Mouse (Mus musculus) bone marrow macrophage, adult 2 months (primary cell): ENCODE results near the gene Dlec1. TPM values are rescaled to one million over a fixed set of nuclear protein-coding genes. Genes with fewer than 3 reads are reported as not detected.
A peak's percentile ranks its signal among the peaks of the same experiment; 100 is the strongest.

Experiments
- H3K27ac ChIP-seq: 2 replicates; pipeline ENCODE4 v1.5.1; 2012; ENCODE audit warnings: low read depth, low read length; ENCODE audit not compliant: insufficient read depth
- H3K4me1 ChIP-seq: 2 replicates; pipeline ENCODE4 v1.6.1; 2012; ENCODE audit warnings: low read length; ENCODE audit not compliant: control insufficient read depth, insufficient read depth
- H3K4me3 ChIP-seq: 2 replicates; pipeline ENCODE4 v1.5.1; 2012; ENCODE audit warnings: mild to moderate bottlenecking, low read length, moderate library complexity; ENCODE audit not compliant: insufficient read depth
- CTCF ChIP-seq: IDR thresholded peaks from 2 replicates; pipeline ENCODE4 v1.5.1; 2012; ENCODE audit warnings: low read depth, mild to moderate bottlenecking, low read length, moderate library complexity
- POLR2A ChIP-seq: IDR thresholded peaks from 2 replicates; pipeline ENCODE4 v1.6.1; 2012; ENCODE audit warnings: mild to moderate bottlenecking, low read depth, low read length, borderline replicate concordance
- polyA plus RNA-seq: library from polyadenylated mRNA; stranded (reverse); fragments of >200 nt; gene quantifications from 2 replicates; pipeline ENCODE4 v1.2.4, GENCODE M21; 2012; ENCODE audit not compliant: missing spikeins, insufficient read depth, insufficient read length

The Dlec1 gene
- polyA plus RNA-seq, result not detected in 2 replicates

- Histone ChIP-seq H3K4me3 (peak within 1 kb of the TSS; percentile 70), H3K27ac (no peak within 1 kb of the TSS), H3K4me1 (peaks cover 3% of the 10 kb centered on the region)
- TF ChIP-seq CTCF (no peak), POLR2A (no peak)
Observed at GRCm38 (mm10) chr9:119101992-119102782, at the start of gene Dlec1. Gene Dlec1 (plus strand): TSS chr9:119102478.

DNA sequence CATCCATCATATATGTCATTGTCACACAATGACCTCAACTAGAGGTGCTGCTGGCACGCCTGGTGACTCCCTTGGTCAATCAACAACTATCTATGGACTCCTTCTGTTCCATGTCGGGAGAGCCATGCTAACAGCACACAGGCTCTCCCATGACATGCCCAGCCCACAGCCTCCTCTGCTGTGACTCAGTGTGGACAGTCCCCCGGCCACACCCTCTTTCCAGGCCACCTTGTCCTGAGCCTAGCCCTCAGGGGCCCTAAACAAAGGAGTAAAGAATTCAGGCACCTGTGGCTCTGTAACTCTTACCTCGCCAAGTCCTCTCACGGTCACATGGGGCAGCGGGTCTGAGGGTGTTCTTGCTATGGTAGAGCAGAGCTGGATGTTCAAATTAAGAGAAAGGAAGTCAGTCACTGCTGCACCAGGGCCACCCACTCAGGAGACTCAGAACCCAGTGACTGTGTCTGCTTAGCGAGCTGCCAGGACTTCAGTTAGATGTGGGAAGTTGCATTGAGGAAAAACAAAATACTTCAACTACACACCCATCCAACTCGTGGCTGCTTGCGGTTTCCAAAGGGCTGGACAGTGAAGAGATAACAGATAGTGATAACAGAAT is 48.2 kb upstream of the Dlec1 start:
- peaks cover 8% of the 10 kb centered on the region for H3K4me1 ChIP-seq

DNA sequence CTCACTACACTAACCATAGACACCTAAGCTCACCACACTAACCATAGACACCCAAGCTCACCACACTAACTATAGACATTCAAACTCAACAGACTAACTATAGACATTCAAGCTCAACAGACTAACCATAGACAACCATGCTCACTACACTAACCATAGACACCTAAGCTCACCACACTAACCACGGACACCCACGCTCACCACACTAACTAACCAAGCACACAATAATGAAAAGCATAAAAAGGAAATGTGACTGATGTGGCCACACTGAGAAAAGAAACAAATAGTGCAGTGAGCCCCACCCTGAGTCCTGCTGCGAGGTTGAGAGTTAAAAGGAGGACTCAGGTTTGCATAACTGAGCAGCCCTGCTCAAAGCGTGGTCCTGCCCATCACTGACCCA is 46.9 kb upstream of the Dlec1 start:
- Histone ChIP-seq H3K4me1 (peaks cover 8% of the 10 kb centered on the region), H3K4me3 (no peak overlapping the region), H3K27ac (no peak overlapping the region)
- no peak for TF ChIP-seq CTCF
- no peak for TF ChIP-seq POLR2A

More for the DNA sequence above, 48.2 kb upstream of the Dlec1 start:
- Histone ChIP-seq H3K27ac (no peak overlapping the region), H3K4me3 (no peak overlapping the region)
- TF ChIP-seq CTCF (no peak), POLR2A (no peak)

DNA sequence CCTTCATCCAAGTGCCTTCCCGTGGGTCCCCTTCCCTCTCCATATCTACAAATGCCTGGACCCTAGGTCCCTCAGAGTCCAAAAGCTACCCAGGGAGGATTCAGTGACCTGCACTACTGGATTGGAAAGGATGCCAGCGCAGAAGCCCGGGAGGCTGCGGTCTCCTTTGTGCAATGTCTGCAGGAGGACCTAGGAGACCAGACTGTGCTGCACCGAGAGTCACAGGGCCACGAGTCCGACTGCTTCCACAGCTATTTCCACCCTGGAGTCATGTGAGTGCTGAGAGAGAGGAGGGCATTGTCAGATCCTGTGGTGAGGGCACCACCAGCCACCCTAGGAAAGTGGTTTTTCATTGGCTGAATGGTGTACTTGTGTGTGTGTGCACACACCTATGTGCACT is 44.0 kb upstream of the Dlec1 start:
- Histone ChIP-seq H3K27ac (no peak overlapping the region), H3K4me1 (peaks cover 4% of the 10 kb centered on the region; the same call in 1 of the 2 replicates), H3K4me3 (no peak overlapping the region)
- TF ChIP-seq CTCF, result no peak
- no peak for TF ChIP-seq POLR2A

- TF ChIP-seq CTCF (no peak), POLR2A (no peak)
- H3K4me1 ChIP-seq, result peaks cover 11% of the 10 kb centered on the region
- no peak overlapping the region for H3K27ac ChIP-seq
- H3K4me3 ChIP-seq, result no peak overlapping the region
Observed at GRCm38 (mm10) chr9:119060701-119061100, 41.6 kb upstream of the Dlec1 start.

- Histone ChIP-seq H3K27ac (no peak overlapping the region), H3K4me1 (peaks cover 15% of the 10 kb centered on the region), H3K4me3 (peak overlapping the region; percentile 61)
- TF ChIP-seq CTCF (no peak), POLR2A (no peak)
Observed at GRCm38 (mm10) chr9:119063036-119063644, 39.1 kb upstream of the Dlec1 start.

- peak overlapping the region; percentile 38; the same call in 1 of the 2 replicates for H3K27ac ChIP-seq
- TF ChIP-seq CTCF (no peak), POLR2A (no peak)
- peak overlapping the region; percentile 61 for H3K4me3 ChIP-seq
- H3K4me1 ChIP-seq, result peaks cover 15% of the 10 kb centered on the region
Observed at GRCm38 (mm10) chr9:119064296-119064695, 38.0 kb upstream of the Dlec1 start.

GRCm38 (mm10) chr9:119067601-119068000 is 34.7 kb upstream of the Dlec1 start:
- Histone ChIP-seq H3K4me3 (no peak overlapping the region), H3K4me1 (peaks cover 15% of the 10 kb centered on the region), H3K27ac (no peak overlapping the region)
- no peak for TF ChIP-seq POLR2A
- peak; percentile 90 for TF ChIP-seq CTCF

DNA sequence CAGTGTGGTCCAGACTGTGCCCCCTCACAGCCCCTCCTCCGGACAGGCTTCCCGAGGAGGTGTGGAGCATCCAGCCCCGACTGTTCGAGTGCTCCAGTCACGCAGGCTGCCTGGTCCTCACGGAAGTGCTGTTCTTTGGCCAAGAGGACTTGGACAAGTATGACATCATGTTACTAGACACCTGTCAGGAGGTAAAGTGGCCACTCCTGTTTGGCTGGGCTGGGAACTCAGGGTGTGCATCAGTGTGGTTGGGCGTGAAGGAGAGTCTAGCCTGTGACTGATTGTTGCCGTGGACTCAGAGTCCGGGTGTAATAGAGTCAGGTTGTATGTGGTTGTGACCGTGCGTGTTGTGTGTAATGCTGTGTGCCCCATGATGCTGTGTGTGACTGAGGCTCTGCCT is 34.0 kb upstream of the Dlec1 start:
- Histone ChIP-seq H3K27ac (no peak overlapping the region), H3K4me3 (no peak overlapping the region), H3K4me1 (peaks cover 13% of the 10 kb centered on the region)
- TF ChIP-seq CTCF (no peak), POLR2A (no peak)
